Mouse (Mus musculus) small intestine, adult 2 months (tissue): ENCODE measurements around the gene Serpinb13. TPM values are rescaled to one million over a fixed set of nuclear protein-coding genes. Genes with fewer than 3 reads are reported as not detected.
"Not testable (repeated sequence)": the region's sequence is repeated elsewhere in the genome, so short reads cannot be mapped to it uniquely, and the experiment has no call there.

Experiments used
- H3K27ac ChIP-seq: fragments of 200-500 bp; 2 replicates; pipeline ENCODE4 v1.5.1; 2012; ENCODE audit warnings: low read depth, low read length, control low read depth, inconsistent platforms; ENCODE audit not compliant: insufficient read depth
- H3K27me3 ChIP-seq: fragments of 200-500 bp; 2 replicates; pipeline ENCODE4 v1.6.1; 2012; ENCODE audit warnings: mild to moderate bottlenecking, moderate library complexity, low read length, inconsistent platforms; ENCODE audit not compliant: control insufficient read depth, insufficient read depth
- H3K36me3 ChIP-seq: fragments of 200-500 bp; 2 replicates; pipeline ENCODE4 v1.6.1; 2012; ENCODE audit warnings: mild to moderate bottlenecking, low read length, control low read depth, inconsistent platforms; ENCODE audit not compliant: control insufficient read depth, insufficient read depth
- H3K4me1 ChIP-seq: fragments of 200-500 bp; 2 replicates; pipeline ENCODE4 v1.6.1; 2012; ENCODE audit warnings: low read length, inconsistent platforms, mixed read lengths; ENCODE audit not compliant: control insufficient read depth, insufficient read depth, insufficient read length
- H3K4me3 ChIP-seq: fragments of 200-500 bp; 2 replicates; pipeline ENCODE4 v1.5.1; 2012; ENCODE audit warnings: low read depth, mild to moderate bottlenecking, control low read depth, inconsistent platforms, low read length, moderate library complexity
- CTCF ChIP-seq: fragments of 200-500 bp; IDR thresholded peaks from 2 replicates; pipeline ENCODE4 v1.5.1; 2012; ENCODE audit warnings: low read depth, mild to moderate bottlenecking, control low read depth, inconsistent platforms, low read length, moderate library complexity, mixed read lengths; ENCODE audit not compliant: insufficient replicate concordance, insufficient read length; ENCODE audit errors: extremely low read depth
- POLR2A ChIP-seq: fragments of 200-500 bp; IDR thresholded peaks from 2 replicates; pipeline ENCODE4 v1.6.1; 2012; ENCODE audit warnings: low read depth, mild to moderate bottlenecking, control low read depth, inconsistent platforms, low read length, moderate library complexity
- WGBS: fragments of 180-500 bp; shearing (Covaris S2); methylation state at CpG from one replicate; pipeline ENCODE4 v1.1.7; 2018; 5-methylcytosine and 5-hydroxymethylcytosine counted together
- polyA plus RNA-seq: library from polyadenylated mRNA; depleted of rRNA; stranded (reverse); fragments of >200 nt; gene quantifications from 2 replicates; pipeline ENCODE4 v1.2.3, GENCODE M21; 2012

The Serpinb13 gene
- polyA plus RNA-seq, 1 experiment: not detected

DNA sequence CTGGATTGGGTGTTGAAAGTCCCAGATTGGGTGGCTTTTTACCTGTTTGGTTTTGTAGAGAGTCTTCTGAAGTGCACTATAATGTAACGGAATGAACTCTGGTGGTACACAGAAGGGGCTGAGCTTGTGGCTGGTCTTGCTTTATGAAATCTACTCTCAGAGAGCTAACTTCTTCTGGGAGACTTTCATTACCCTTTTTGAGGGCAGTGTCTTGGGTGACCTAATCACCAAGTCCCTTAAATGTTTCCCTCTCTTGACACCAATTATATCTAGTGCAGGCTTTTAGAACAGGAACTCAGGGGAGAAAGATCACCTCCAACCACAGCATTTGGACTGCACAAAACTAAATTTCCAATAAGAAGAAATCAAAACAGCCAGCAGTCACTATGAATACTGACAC lies 2.3 kb downstream of the Serpinb13 start:
- WGBS: 90% methylated on average over 1 of the region's 1 CpGs
- H3K36me3 ChIP-seq: no peaks in the 10 kb centered on the region
- TF ChIP-seq POLR2A (no peak), CTCF (no peak)

GRCm38 (mm10) chr1:106983865-106984264 lies 3.1 kb downstream of the Serpinb13 start:
- H3K27ac ChIP-seq: no peak overlapping the region
- no peak overlapping the region for H3K4me3 ChIP-seq
- no peaks in the 10 kb centered on the region for H3K36me3 ChIP-seq
- no peaks in the 10 kb centered on the region for H3K4me1 ChIP-seq
- TF ChIP-seq CTCF (no peak), POLR2A (no peak)
- H3K27me3 ChIP-seq: no peaks in the 10 kb centered on the region
- 46% methylated on average over 2 of the region's 2 CpGs for WGBS

More for the DNA sequence above, 2.3 kb downstream of the Serpinb13 start:
- no peaks in the 10 kb centered on the region for H3K4me1 ChIP-seq
- no peak overlapping the region for H3K27ac ChIP-seq
- H3K4me3 ChIP-seq: no peak overlapping the region
- no peaks in the 10 kb centered on the region for H3K27me3 ChIP-seq

GRCm38 (mm10) chr1:107000424-107000823 lies 19.6 kb downstream of the Serpinb13 start:
- no peaks in the 10 kb centered on the region for H3K36me3 ChIP-seq
- H3K4me3 ChIP-seq: no peak overlapping the region
- H3K4me1 ChIP-seq: no peaks in the 10 kb centered on the region
- WGBS: 65% methylated on average over 13 of the region's 13 CpGs
- H3K27ac ChIP-seq: no peak overlapping the region
- no peaks in the 10 kb centered on the region for H3K27me3 ChIP-seq
- TF ChIP-seq CTCF (no peak), POLR2A (no peak)

- no peaks in the 10 kb centered on the region for H3K36me3 ChIP-seq
- no peak overlapping the region for H3K4me3 ChIP-seq
- H3K4me1 ChIP-seq: no peaks in the 10 kb centered on the region
- 82% methylated on average over 2 of the region's 2 CpGs for WGBS
- no peak for TF ChIP-seq CTCF
- TF ChIP-seq POLR2A: no peak
- H3K27me3 ChIP-seq: no peaks in the 10 kb centered on the region
- H3K27ac ChIP-seq: no peak overlapping the region
Observed at GRCm38 (mm10) chr1:107001754-107002153, 21.0 kb downstream of the Serpinb13 start.

GRCm38 (mm10) chr1:107006316-107006715 lies 25.5 kb downstream of the Serpinb13 start:
- H3K4me1 ChIP-seq: no peaks in the 10 kb centered on the region
- H3K27ac ChIP-seq: no peak overlapping the region
- TF ChIP-seq POLR2A (no peak), CTCF (no peak)
- 53% methylated on average over 3 of the region's 3 CpGs for WGBS
- H3K27me3 ChIP-seq: no peaks in the 10 kb centered on the region
- H3K36me3 ChIP-seq: no peaks in the 10 kb centered on the region
- no peak overlapping the region for H3K4me3 ChIP-seq

- no peaks in the 10 kb centered on the region for H3K27me3 ChIP-seq
- no peak for TF ChIP-seq POLR2A
- TF ChIP-seq CTCF: no peak
- WGBS: 44% methylated on average over 2 of the region's 2 CpGs
Observed at GRCm38 (mm10) chr1:107014530-107014929, 33.7 kb downstream of the Serpinb13 start.

DNA sequence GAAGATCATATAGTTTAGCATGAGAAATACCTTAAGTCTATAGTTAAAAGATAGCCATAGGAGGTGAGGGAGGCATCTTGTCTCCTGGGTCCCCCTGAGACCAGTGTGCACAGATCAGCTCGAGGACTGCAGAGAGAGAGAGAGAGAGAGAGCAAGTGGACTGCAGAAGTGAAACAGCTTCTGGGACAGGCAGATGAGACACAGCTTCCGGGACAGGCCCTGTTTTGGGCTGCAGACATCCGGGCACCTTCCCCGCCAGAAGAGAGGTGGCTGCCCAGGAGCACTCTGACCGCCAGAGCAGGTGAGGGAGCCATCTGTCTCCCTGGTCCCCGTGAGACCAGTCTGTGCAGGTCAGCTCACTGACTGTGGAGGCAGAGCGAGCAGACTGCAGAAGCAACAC lies 34.4 kb downstream of the Serpinb13 start:
- TF ChIP-seq CTCF (no peak), POLR2A (no peak)
- WGBS: 74% methylated on average over 7 of the region's 7 CpGs
- no peaks in the 10 kb centered on the region for H3K36me3 ChIP-seq

More at GRCm38 (mm10) chr1:107014530-107014929, 33.7 kb downstream of the Serpinb13 start:
- H3K36me3 ChIP-seq: no peaks in the 10 kb centered on the region
- no peaks in the 10 kb centered on the region for H3K4me1 ChIP-seq
- no peak overlapping the region for H3K27ac ChIP-seq
- H3K4me3 ChIP-seq: no peak overlapping the region

DNA sequence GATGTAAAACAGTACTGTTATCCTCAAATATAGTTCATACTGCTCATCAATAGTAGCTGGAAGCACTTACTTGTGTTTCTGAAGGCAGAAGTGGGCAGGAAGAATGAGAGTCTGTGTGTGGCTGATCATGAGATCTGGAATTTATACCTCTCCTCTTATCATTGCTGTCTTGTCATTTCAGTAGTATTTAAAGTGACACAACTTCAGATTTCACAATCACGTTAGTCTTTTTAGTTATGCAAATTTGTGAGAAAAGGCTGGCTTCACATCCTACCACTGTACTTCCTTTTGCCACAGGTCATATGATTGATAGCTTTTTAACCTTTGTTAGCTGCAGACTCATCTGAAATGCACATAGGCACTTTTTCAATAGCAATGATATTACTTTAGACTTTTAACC lies 45.1 kb downstream of the Serpinb13 start:
- Histone ChIP-seq H3K27me3 (no peaks in the 10 kb centered on the region), H3K36me3 (no peaks in the 10 kb centered on the region), H3K27ac (no peak overlapping the region), H3K4me1 (no peaks in the 10 kb centered on the region), H3K4me3 (no peak overlapping the region)
- TF ChIP-seq POLR2A: no peak
- no peak for TF ChIP-seq CTCF
- 48% methylated on average over 1 of the region's 1 CpGs for WGBS

More for the DNA sequence above, 34.4 kb downstream of the Serpinb13 start:
- no peaks in the 10 kb centered on the region for H3K27me3 ChIP-seq
- no peaks in the 10 kb centered on the region for H3K4me1 ChIP-seq
- no peak overlapping the region for H3K27ac ChIP-seq
- H3K4me3 ChIP-seq: no peak overlapping the region

- H3K4me1 ChIP-seq, H3K36me3 ChIP-seq, H3K27me3 ChIP-seq, H3K4me3 ChIP-seq, H3K27ac ChIP-seq: not testable (repeated sequence)
- WGBS: 83% methylated on average over 3 of the region's 3 CpGs
Observed at GRCm38 (mm10) chr1:107034236-107034635, 53.5 kb downstream of the Serpinb13 start.
